Mouse (Mus musculus) mouse trophoblast stem cell (cell line): ENCODE results near the gene Flt3l.
"Not testable (repeated sequence)": the region's sequence is repeated elsewhere in the genome, so short reads cannot be mapped to it uniquely, and the experiment has no call there.

Source experiments
- in situ Hi-C, 2 experiments: fragments of 300-500 bp; cut with MseI, MboI; formaldehyde crosslinking; loops; 2 replicates in 1 of 2; 3 replicates in 1 of 2; pipeline ENCODE4 v1.15.1; 2025

The Flt3l gene

GRCm38 (mm10) chr7:45145460-45145859 lies 9.2 kb upstream of the Flt3l start:
- in situ Hi-C loops: no loop called here

GRCm38 (mm10) chr7:45144368-45145174 lies 8.3 kb upstream of the Flt3l start:
- in situ Hi-C loops: no loop called here

- in situ Hi-C loops: no loop called here
Observed at GRCm38 (mm10) chr7:45141914-45142313, 5.7 kb upstream of the Flt3l start.

GRCm38 (mm10) chr7:45141319-45141718 lies 5.1 kb upstream of the Flt3l start:
- in situ Hi-C loops: no loop called here

GRCm38 (mm10) chr7:45139904-45140723 lies 3.9 kb upstream of the Flt3l start:
- in situ Hi-C loops: no loop called here

- in situ Hi-C loops: no loop called here
Observed at GRCm38 (mm10) chr7:45138403-45138802, 2.2 kb upstream of the Flt3l start.

GRCm38 (mm10) chr7:45137171-45138006 lies 1.2 kb upstream of the Flt3l start:
- in situ Hi-C loops: no loop called here

GRCm38 (mm10) chr7:45135370-45135769 lies 862 bp downstream of the Flt3l start:
- in situ Hi-C loops: no loop called here

- in situ Hi-C loops: no loop called here
Observed at GRCm38 (mm10) chr7:45134544-45135026, 1.6 kb downstream of the Flt3l start.

GRCm38 (mm10) chr7:45133446-45134159 lies 2.6 kb downstream of the Flt3l start:
- in situ Hi-C loops: no loop called here

GRCm38 (mm10) chr7:45131850-45132249 lies 4.4 kb downstream of the Flt3l start:
- in situ Hi-C loops: no loop called here

GRCm38 (mm10) chr7:45129776-45130512 lies 6.3 kb downstream of the Flt3l start:
- in situ Hi-C loops: no loop called here

- in situ Hi-C loops: no loop called here
Observed at GRCm38 (mm10) chr7:45129318-45129717, 6.9 kb downstream of the Flt3l start.

- in situ Hi-C loops: no loop called here
Observed at GRCm38 (mm10) chr7:45128624-45129246, 7.5 kb downstream of the Flt3l start, which contains the start of gene Rpl13a. TSS of gene Rpl13a (minus strand) at chr7:45128761.

- in situ Hi-C loops: no loop called here
Observed at GRCm38 (mm10) chr7:45127700-45128224, 8.5 kb downstream of the Flt3l start.

- in situ Hi-C loops: no loop called here
Observed at GRCm38 (mm10) chr7:45126844-45127699, 9.2 kb downstream of the Flt3l start.

GRCm38 (mm10) chr7:45126147-45126843 lies 9.9 kb downstream of the Flt3l start:
- in situ Hi-C loops: no loop called here

GRCm38 (mm10) chr7:45125649-45126048 lies 10.6 kb downstream of the Flt3l start:
- in situ Hi-C loops: not testable (repeated sequence)
